Mouse (Mus musculus) gastrocnemius, adult 18-20 months (tissue): Measurements from ENCODE around the gene Glrb. TPM values are rescaled to one million over a fixed set of nuclear protein-coding genes. Genes with fewer than 3 reads are reported as not detected.

ENCODE experiments used
- DNase-seq: peaks from one replicate; pipeline ENCODE4 v3.0.0; 2021; ENCODE audit warnings: low spot score
- total RNA-seq, 2 experiments: library from RNA; stranded (reverse); gene quantifications; 2 replicates each; pipeline ENCODE4 v1.2.3; 2021

The Glrb gene
- total RNA-seq, 2 experiments from 2014 or later: 0.16 to 0.24 TPM

GRCm38 (mm10) chr3:80837583-80837982 is 75.9 kb downstream of the Glrb start:
- DNase-seq: no peak

- DNase-seq: no peak
Measured at GRCm38 (mm10) chr3:80823975-80824374, 89.5 kb downstream of the Glrb start.

GRCm38 (mm10) chr3:80818619-80819018 is 94.8 kb downstream of the Glrb start:
- DNase-seq: no peak

- no peak for DNase-seq
Measured at GRCm38 (mm10) chr3:80813734-80814133, 99.7 kb downstream of the Glrb start.

- no peak for DNase-seq
Measured at GRCm38 (mm10) chr3:80812237-80812636, 101.2 kb downstream of the Glrb start.

GRCm38 (mm10) chr3:80805327-80805726 is 108.1 kb downstream of the Glrb start:
- no peak for DNase-seq

GRCm38 (mm10) chr3:80803811-80804210 is 109.6 kb downstream of the Glrb start:
- no peak for DNase-seq

GRCm38 (mm10) chr3:80803211-80803610 is 110.2 kb downstream of the Glrb start:
- no peak for DNase-seq

GRCm38 (mm10) chr3:80802596-80803081 is 110.8 kb downstream of the Glrb start, which contains the start of gene Gria2:
Gene Gria2, minus strand, starts transcription at chr3:80802835.
- no peak for DNase-seq

GRCm38 (mm10) chr3:80801827-80802310 is 111.6 kb downstream of the Glrb start:
- DNase-seq: no peak

- DNase-seq: no peak
Measured at GRCm38 (mm10) chr3:80800995-80801826, 112.2 kb downstream of the Glrb start.

GRCm38 (mm10) chr3:80800299-80800994 is 113.0 kb downstream of the Glrb start:
- DNase-seq: no peak

GRCm38 (mm10) chr3:80797935-80798334 is 115.5 kb downstream of the Glrb start:
- no peak for DNase-seq

- no peak for DNase-seq
Measured at GRCm38 (mm10) chr3:80796764-80797163, 116.7 kb downstream of the Glrb start.

GRCm38 (mm10) chr3:80795284-80795683 is 118.2 kb downstream of the Glrb start:
- no peak for DNase-seq

Other genes starting within 250 kb of the Glrb start
- gene Gria2, start 110.8 kb downstream of the Glrb start, total RNA-seq: under 1 TPM; 0.07 to 0.14 TPM
- 1 to 10 TPM; 1.9 to 3.5 TPM for gene Pdgfc, start 122.8 kb upstream of the Glrb start, total RNA-seq